Mouse (Mus musculus) kidney, adult 11 months (tissue): ENCODE results near the gene Depdc5.
"Not testable (repeated sequence)": the region's sequence is repeated elsewhere in the genome, so short reads cannot be mapped to it uniquely, and the experiment has no call there.

ENCODE experiments used
- DNase-seq: peaks from one replicate; pipeline ENCODE4 v3.0.0; 2022

The Depdc5 gene

DNA sequence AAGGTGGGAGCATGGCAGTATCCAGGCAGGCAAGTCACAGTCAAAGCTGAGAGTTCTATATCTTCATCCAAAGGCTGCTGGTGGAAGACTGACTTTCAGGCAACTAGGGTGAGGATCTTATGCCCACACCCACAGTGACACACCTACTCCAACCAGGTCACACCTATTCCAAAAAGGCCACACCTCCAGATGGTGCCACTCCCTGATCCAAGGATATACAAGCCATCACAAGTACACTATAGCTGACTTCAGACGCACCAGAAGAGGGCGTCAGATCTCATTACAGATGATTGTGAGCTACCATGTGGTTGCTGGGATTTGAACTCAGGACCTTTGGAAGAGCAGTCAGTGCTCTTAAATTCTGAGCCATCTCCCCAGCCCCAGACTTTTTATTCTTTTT is 55.8 kb downstream of the Depdc5 start:
- not testable (repeated sequence) for DNase-seq

DNA sequence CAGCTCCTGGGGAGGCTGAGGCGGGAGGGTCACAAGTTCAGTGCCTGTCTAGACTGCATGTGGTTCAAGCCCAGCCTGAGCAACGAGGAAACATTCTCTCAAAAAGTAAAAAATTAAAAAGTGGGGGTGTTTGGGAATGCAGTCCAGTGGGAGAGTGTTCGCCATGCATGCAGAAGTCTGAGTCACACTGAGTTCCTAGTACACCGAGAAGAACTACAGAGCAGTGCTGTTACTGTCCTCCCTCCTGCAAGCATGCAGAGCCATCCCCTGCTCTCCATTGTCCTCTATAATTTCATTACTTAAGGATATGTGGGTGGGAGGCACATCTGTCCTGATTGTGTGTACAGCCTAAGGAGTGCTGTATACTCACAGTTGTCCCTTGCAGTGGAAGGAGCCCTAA is 59.4 kb downstream of the Depdc5 start:
- DNase-seq: no peak

DNA sequence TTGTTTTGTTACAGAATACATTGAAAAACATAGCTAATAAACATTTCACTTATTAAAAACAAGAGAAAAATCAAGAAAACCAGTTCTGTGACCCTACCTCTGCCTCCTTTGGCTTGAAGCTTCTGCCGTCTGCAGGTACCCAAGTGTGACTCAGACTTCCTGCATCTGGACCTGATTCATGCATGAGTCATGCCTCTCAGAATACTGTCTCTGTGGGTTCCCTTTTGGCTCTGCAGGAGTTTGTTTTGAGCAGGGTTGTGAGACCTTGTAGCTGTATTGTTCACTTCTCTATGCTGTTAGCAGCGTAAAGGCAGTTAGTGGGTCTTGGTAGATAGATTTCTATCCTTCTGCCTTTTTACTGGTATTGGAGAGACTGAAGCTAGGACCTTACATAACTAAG is 67.3 kb downstream of the Depdc5 start:
- no peak for DNase-seq

- DNase-seq: no peak
These were observed 71.2 kb downstream of the Depdc5 start for GRCm38 (mm10) chr5:32934654-32935053.

- no peak for DNase-seq
These were observed 77.1 kb downstream of the Depdc5 start for GRCm38 (mm10) chr5:32940586-32940985.

- no peak for DNase-seq
These were observed 77.9 kb downstream of the Depdc5 start for GRCm38 (mm10) chr5:32941209-32941924.

GRCm38 (mm10) chr5:32950077-32950476 is 86.6 kb downstream of the Depdc5 start:
- no peak for DNase-seq

DNA sequence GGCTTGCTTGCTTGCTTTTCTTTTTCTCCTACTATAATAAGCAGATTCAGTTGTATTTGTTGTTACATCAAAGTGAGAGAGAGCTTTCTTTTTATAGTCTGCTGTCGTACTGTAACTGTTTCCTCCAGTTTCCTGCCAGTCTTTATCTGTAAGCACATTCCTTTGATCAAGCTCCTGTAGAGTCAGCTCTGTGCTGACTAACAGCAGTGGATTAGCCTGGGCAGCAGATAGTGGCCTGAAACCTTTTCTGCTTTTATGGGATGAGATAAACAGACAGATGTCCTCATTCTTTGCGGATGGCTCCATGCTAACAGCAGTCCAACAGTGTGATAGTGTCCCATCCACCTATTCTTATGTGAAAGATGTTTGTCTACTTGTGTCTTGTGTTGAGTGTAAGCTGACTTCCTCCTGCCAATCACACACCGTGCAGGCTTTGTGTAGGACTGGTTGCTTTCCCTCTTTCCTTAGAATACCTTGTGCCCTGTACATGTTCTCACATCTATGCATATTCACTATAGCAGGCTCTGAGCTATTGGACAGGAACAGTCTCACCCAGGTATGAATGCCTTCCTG is 87.3 kb downstream of the Depdc5 start:
- DNase-seq: no peak

DNA sequence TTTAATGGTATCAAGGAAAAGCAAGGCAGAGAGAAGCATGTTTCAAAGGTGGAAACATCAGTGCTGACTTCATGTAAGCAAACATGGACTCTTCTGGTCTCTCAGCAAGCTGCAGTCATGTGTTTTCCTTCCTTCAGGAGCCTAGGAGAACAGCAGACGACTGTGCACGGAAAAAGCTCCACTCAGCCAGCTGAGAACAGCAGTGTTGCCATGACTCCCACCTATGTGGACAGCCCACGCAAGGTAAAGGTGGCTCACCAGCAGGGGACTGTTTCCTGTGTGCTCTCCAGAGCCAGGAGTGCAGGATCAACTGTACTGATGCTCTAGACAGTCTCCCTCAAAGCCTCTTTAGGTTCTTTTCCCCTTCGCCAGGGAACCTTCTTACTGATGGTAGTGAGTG is 92.2 kb downstream of the Depdc5 start:
- DNase-seq: no peak

GRCm38 (mm10) chr5:32961616-32962015 is 98.1 kb downstream of the Depdc5 start:
- no peak for DNase-seq

DNA sequence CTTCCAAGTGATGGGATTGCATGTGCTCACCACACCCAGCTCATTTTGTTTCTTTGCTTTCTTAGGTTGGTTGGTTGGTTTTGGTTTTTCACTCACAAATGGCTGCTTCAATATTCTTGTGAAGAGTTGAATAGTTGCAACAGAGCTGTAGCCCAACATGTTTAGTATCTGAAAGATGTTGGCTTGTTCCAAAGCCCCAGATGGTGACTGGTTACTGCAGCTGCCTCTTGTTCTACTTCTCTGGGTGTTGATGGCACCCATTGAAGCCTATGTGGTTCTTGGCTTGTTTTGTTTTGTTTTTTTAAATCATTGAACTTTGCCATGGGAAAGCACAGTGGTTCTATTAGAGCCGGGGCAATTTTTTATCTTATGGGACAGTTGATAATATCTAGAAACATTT is 99.1 kb downstream of the Depdc5 start:
- DNase-seq: no peak

- no peak for DNase-seq
These were observed 113.0 kb downstream of the Depdc5 start for GRCm38 (mm10) chr5:32976541-32976940.

GRCm38 (mm10) chr5:32977179-32977578 is 113.7 kb downstream of the Depdc5 start:
- no peak for DNase-seq

DNA sequence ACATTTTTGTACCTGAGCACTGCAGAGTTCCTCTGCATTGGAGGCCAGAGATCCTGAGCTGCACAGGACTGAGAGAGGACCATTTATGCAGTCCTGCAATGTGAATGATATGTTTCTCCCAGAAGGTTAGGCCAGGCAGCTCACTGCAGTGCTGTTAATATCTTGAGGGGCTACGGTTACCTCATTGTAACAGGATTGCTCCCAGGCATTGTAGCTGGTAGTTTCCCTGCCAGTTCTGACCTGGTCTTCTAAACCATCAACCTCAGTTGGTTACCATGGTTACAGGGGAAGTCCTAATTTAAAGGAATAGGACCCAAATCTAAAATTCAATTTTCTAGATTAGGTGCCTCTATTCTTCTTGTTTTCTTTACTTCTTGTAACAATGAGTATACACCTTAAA is 121.9 kb downstream of the Depdc5 start:
- no peak for DNase-seq

DNA sequence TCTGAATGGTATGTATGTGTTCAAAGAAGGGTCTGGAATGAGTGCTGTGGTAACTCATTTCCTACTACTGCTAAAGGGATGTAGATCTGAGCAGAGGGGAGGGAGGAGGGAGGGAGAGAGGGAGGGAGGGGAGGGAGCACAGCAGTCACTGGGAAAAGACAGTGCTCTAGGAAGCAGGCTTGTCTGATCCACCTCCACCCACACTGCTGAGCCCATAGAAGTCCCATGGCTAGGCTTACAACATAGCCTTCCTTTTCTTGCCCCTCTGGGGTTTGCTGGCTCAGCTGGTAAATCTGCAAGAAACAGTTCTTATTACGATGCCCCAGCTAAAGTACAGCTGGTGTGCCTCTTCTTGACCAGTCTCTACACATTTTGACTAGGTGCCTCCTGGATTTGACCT is 124.4 kb downstream of the Depdc5 start:
- DNase-seq: no peak

DNA sequence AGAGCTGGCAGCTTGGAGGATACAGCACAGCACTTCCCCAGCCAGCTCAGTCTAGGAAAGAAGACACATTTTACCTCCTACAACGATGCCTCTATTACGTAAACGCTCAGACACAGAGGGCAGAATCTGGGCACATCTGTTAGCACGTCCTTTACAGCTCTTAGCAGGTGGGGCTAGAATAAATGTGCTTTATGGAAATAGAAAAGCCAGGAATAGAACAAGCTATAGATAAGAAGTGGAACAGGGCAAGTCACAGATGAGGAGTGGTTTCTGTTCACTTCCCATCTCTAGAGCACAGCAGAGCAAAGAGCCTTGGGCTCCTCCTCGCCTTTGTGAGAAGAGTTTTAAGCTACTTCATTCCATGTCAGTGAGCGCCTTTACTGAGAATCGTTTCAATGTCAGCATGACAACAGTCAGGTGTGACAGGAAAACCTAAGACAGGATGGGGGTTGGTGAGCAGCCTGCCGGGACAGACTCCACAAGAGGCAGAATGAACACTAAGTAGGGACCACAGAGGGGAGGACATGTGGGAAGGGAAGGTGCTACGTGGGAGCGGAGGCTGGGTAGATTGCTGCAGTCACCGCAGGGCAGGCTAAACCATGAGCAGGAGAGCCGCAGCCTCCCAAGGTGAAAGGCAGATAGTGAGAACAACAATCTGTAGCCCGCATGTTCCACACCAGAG is 126.6 kb downstream of the Depdc5 start:
- DNase-seq: no peak

DNA sequence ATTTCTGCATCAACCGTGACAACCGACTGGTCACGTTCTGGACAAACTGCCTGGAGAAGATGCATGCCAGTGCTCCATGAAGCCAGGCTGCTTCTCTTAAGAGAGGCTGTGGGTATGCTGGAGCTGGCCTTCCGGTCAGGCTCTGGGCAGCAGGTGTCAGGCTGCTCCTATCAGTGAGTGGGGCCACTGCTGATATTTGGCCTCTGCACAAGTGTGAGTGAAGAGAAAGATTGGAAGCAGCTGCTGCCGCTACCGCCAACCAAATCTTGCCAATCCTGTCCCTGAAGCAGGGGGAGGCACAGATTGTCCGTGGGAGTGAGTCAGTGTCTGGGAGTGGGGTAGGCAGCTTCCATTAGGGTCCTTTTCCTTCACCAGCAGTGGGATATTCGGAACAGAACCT is 127.7 kb downstream of the Depdc5 start:
- DNase-seq: no peak

GRCm38 (mm10) chr5:32994471-32994870 is 131.0 kb downstream of the Depdc5 start:
- no peak for DNase-seq

DNA sequence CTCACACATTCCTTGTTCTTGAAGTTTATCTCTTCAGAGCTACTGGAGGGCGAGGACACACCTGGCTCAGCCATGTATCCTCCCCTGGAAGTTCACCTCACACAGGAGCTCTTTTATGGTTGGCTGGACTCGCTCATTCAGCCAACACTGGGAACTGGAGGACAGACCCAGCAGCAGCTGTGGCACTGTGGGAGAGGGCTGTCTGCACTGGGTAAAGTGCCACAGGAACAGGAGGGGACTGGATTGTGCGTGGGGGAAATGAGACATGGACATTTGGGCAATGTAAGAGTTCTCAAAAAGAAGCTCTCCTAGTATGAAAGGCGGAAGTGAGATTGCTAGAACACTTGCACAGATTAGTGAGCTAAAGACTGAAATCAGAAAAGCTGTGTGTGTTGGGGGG is 132.3 kb downstream of the Depdc5 start:
- DNase-seq: no peak

GRCm38 (mm10) chr5:32996560-32996959 is 133.1 kb downstream of the Depdc5 start:
- no peak for DNase-seq

DNA sequence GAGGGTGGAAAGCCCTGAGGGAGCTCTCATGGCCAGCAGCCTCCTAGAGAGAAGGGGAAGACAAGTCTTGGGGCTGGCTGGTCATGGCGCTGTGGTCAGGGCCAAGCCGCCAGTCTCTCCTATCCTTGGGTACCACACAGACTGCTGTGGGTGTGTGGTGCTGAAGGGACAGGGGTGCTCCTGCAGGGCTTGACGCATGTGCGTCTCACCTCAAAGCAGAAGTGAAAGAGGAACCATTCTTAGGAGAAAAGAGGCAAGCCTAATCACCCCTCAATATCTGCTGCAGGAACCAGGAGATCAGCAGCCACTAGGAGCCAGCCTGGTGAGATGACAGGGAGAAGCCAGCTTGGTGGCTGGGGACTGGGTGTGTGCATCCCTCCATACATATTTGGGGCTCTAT is 134.2 kb downstream of the Depdc5 start:
- no peak for DNase-seq

GRCm38 (mm10) chr5:32998783-32999182 is 135.3 kb downstream of the Depdc5 start:
- DNase-seq: peak; percentile 73

GRCm38 (mm10) chr5:33001111-33001510 is 137.6 kb downstream of the Depdc5 start:
- no peak for DNase-seq

DNA sequence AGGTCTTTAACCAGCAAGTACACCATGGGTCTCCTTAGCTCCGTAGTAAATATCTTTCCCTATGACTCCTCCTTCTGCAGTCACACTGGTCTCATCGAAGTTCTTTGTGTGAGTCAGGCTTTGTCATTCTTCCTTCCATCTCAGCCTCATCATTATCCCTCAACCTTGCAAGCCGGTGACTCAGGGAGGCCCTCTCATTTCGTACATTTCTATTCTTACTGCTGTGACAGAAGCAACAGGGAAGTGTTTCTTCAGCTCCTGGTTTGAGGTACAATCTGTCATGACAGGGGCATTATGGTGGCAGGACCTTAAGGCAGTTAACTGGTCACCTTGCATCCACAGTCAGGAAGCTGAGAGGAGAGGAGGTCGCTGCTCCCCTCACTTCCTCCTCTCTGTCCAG is 139.3 kb downstream of the Depdc5 start:
- DNase-seq: no peak
